Mouse (Mus musculus) gastrocnemius, adult 2 months (tissue): ENCODE data around the gene Axl. TPM values are rescaled to one million over a fixed set of nuclear protein-coding genes. Genes with fewer than 3 reads are reported as not detected.

ENCODE experiments used
- DNase-seq: peaks from one replicate; pipeline ENCODE4 v3.0.0; 2022
- H3K27ac ChIP-seq: fragments of 200-600 bp; 2 replicates; pipeline ENCODE4 v1.8.1; 2022; ENCODE audit warnings: mild to moderate bottlenecking
- H3K4me3 ChIP-seq: fragments of 200-600 bp; 2 replicates; pipeline ENCODE4 v1.8.1; 2022; ENCODE audit warnings: mild to moderate bottlenecking, moderate library complexity
- CTCF ChIP-seq: fragments of 200-600 bp; IDR thresholded peaks from 2 replicates; pipeline ENCODE4 v1.8.1; 2022; ENCODE audit warnings: antibody characterized with exemption, mild to moderate bottlenecking, moderate library complexity
- intact Hi-C: fragments of 180-260 bp; cut with DNase I; formaldehyde crosslinking; loops from one replicate; pipeline ENCODE4 v1.15.1; 2025
- microRNA-seq: library from miRNA; unstranded; fragments of <30 nt; microRNA quantifications from one replicate; pipeline ENCODE4 v1.2.0, GENCODE M21; 2021
- total RNA-seq, 2 experiments: library from RNA; stranded (reverse); gene quantifications; 2 replicates each; pipeline ENCODE4 v1.2.3; 2021

Axl gene
- total RNA-seq, 2 experiments from 2014 or later, result 39.9 to 48.6 TPM

DNA sequence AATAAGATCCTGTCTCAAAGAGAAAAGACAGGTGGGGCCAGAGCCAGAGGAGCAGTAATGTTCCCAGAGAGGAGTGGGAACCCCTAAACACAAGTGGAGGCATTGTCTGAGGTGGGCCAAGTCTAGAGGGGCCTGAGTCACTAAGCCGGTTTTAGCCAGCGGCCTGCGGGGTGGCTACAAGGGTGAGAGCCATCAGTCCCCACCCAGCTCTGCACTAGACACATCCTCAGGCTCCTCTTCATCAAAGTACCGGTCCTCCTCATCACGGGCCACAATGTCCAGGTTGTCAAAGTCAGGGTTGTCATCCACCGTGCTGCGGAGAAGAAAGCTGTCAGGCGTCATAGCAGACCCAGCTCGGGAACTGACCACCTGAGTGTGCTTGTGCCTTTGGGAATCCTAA is 75.7 kb downstream of the Axl start:
- intact Hi-C loops, result no loop called here
- no peak overlapping the region for H3K27ac ChIP-seq

DNA sequence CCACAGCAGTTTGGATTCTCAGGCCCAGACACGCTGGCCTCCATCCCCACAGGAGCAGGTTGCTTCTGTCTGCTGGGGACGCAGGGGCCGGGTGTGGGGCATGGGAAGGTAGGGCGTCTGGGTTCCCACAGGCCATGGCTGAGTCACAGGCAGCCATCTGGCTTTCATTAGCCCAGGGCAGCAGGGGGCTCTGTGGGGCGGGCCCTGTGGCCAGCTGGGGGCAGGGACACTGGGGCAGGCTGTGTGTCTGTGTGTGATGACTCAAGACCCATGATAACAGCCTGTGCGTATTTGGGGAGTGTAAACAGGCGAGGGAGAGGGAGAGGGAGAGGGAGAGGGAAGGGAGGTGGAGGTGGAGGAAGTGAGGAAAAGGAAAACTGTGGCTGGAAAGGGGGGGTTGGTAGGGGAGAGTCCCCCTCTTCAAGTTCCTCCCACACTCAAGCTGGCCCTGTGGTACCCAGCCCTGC is 76.7 kb downstream of the Axl start:
- H3K27ac ChIP-seq, result peak overlapping the region; percentile 84
- intact Hi-C loops, result no loop called here
- H3K4me3 ChIP-seq, result no peak overlapping the region
- no peak for TF ChIP-seq CTCF
- DNase-seq, result peak; percentile 80

More for the DNA sequence above, 75.7 kb downstream of the Axl start:
- TF ChIP-seq CTCF, result no peak
- no peak overlapping the region for H3K4me3 ChIP-seq
- DNase-seq, result no peak

DNA sequence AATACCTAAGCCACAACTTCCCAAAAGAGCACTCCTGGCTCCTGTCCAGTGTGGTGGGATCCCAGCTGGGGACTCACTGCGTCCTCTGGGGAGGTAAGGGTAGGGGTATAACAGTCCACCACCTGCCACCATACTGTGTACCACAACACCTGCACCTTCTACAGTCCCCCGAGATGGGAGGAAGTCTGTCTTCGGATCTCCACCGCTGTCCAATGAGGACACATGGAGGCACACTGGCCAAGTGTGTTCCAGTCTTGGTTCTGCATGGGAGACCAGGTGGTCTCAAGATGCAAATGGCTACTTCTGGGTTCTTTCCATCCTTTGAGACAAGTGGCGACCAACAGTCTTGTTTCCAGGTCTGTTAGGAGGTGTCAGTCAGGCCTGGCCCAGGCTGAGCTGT is 77.3 kb downstream of the Axl start:
- H3K4me3 ChIP-seq, result no peak overlapping the region
- TF ChIP-seq CTCF, result no peak
- H3K27ac ChIP-seq, result peak overlapping the region; percentile 84
- DNase-seq, result peak; percentile 32
- intact Hi-C loops, result no loop called here

GRCm38 (mm10) chr7:25710519-25711130 is 77.9 kb downstream of the Axl start:
- TF ChIP-seq CTCF, result no peak
- Histone ChIP-seq H3K27ac (peak overlapping the region; percentile 84), H3K4me3 (peak overlapping the region; percentile 58)
- intact Hi-C loops, result no loop called here
- peak; percentile 43 for DNase-seq

GRCm38 (mm10) chr7:25709961-25710360 is 78.5 kb downstream of the Axl start:
- H3K4me3 ChIP-seq, result peak overlapping the region; percentile 58
- peak; percentile 77 for DNase-seq
- intact Hi-C loops, result no loop called here
- H3K27ac ChIP-seq, result peak overlapping the region; percentile 84
- TF ChIP-seq CTCF, result no peak

DNA sequence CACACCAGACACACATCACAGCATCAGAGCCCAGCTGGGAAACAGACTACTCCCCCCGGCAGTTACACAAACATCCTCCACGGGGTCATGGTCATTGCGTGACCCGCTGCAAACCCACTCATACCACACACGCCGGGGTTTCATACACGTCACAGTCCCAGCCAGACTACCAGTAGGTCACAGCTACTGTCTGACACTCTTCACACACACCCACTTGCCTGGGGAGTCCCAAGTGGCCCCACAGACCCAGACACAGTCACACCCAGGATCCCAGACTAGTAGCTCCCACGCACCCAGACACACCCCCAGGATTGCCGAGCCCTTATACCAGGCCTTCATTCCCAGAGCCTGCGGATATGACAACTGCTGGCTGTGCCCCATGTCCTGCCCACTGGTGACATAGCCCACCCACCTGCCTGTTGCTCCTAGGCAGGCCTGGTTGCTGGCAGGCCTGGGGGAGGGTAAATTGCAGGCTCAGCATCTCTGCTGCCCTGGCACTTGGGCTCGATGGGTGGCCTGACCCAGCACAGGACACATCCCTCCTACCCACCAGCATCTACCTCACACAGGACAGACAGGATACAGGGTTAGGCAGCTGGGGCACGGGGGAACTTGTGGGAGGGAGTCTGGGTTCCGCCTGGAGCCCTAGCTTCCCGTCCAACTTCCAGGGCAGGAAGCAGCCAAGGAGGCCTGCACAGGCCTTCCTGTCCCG is 80.8 kb downstream of the Axl start:
- peak overlapping the region; percentile 53 for H3K4me3 ChIP-seq
- peak; percentile 69 for DNase-seq
- H3K27ac ChIP-seq, result peak overlapping the region; percentile 84
- TF ChIP-seq CTCF, result no peak
- intact Hi-C loops, result loop anchor here (2.0 kb wide), 1 partner anchor 19 kb away; no protein-coding TSS in a partner anchor

Small RNA genes lying within 50 kb of the gene (microRNA-seq; reads per million reads assigned to microRNA genes)
- not detected for gene Gm24865

Other genes starting within 250 kb of the Axl start
- gene Ceacam2, start 248.8 kb downstream of the Axl start, total RNA-seq, result 1 to 10 TPM in 1 of 2 experiments, under 1 TPM in 1; 0.43 to 1.4 TPM
- gene Erich4, start 172.8 kb downstream of the Axl start, total RNA-seq, result not detected
- gene Dmac2, start 169.3 kb downstream of the Axl start, total RNA-seq, result 10 to 100 TPM; 33.7 to 54.2 TPM
- gene B3gnt8, start 162.1 kb downstream of the Axl start, total RNA-seq, result 1 to 10 TPM; 1.5 to 1.6 TPM
- 100 to 1,000 TPM; 103 to 152 TPM for gene Bckdha, start 129.7 kb downstream of the Axl start, total RNA-seq
- 10 to 100 TPM; 24.1 to 24.3 TPM for gene Exosc5, start 129.5 kb downstream of the Axl start, total RNA-seq
- not detected for gene Tmem91, start 113.5 kb downstream of the Axl start, total RNA-seq
- gene B9d2, start 107.9 kb downstream of the Axl start, total RNA-seq, result 1 to 10 TPM; 8.7 to 9.7 TPM
- 1 to 10 TPM; 4.6 to 6.6 TPM for gene Tgfb1, start 101.7 kb downstream of the Axl start, total RNA-seq
- gene Ccdc97, start 69.6 kb downstream of the Axl start, total RNA-seq, result 10 to 100 TPM; 39.4 to 44.3 TPM
- gene Hnrnpul1, start 33.9 kb downstream of the Axl start, total RNA-seq, result 10 to 100 TPM; 66.3 to 72.8 TPM
- under 1 TPM; 0.10 to 0.56 TPM for gene Cyp2s1, start 28.2 kb upstream of the Axl start, total RNA-seq
- not detected for gene Cyp2b10, start 108.9 kb upstream of the Axl start, total RNA-seq